Mouse (Mus musculus): ENCODE results near the gene Ptch1. TPM values are rescaled to one million over a fixed set of nuclear protein-coding genes. Genes with fewer than 3 reads are reported as not detected.

The Ptch1 gene
- total RNA-seq, 4 experiments from 2014 or later, result 61.8 to 83.5 (median 72.3) TPM

- no peak for DNase-seq
Observed at GRCm38 (mm10) chr13:63486791-63487706, 86.3 kb downstream of the Ptch1 start.

- DNase-seq, result no peak
Observed at GRCm38 (mm10) chr13:63475356-63475755, 98.0 kb downstream of the Ptch1 start.

Other genes with a start within 250 kb of the Ptch1 start
- gene Fancc, start 76.3 kb downstream of the Ptch1 start, total RNA-seq (2022), result 10 to 100 TPM; 11.8 to 15.2 (median 13.1) TPM
- 10 to 100 TPM; 30.7 to 51.3 (median 37.4) TPM for gene Ercc6l2, start 241.6 kb upstream of the Ptch1 start, total RNA-seq (2022)